Mouse (Mus musculus) C2C12 (cell line): ENCODE data around the gene Gga2. TPM values are rescaled to one million over a fixed set of nuclear protein-coding genes. Genes with fewer than 3 reads are reported as not detected.

ENCODE experiments used
- H3K27me3 ChIP-seq: one replicate; pipeline ENCODE4 v1.6.1; 2011; ENCODE audit not compliant: control insufficient read depth, insufficient read depth, insufficient read length
- H3K36me3 ChIP-seq: one replicate; pipeline ENCODE4 v1.6.1; 2011; ENCODE audit not compliant: control insufficient read depth, insufficient read depth
- H3K4me3 ChIP-seq: one replicate; pipeline ENCODE4 v1.5.1; 2011; ENCODE audit warnings: mild to moderate bottlenecking, control low read depth; ENCODE audit not compliant: poor library complexity, insufficient read depth, severe bottlenecking
- H3K79me2 ChIP-seq: one replicate; pipeline ENCODE4 v1.6.1; 2011; ENCODE audit not compliant: control insufficient read depth, insufficient read depth
- H3K79me3 ChIP-seq: one replicate; pipeline ENCODE4 v1.6.1; 2011; ENCODE audit warnings: low read depth, control low read depth
- H3ac ChIP-seq: one replicate; pipeline ENCODE3; 2011; ENCODE audit warnings: low read depth; ENCODE audit not compliant: control insufficient read depth, insufficient read length
- CEBPB ChIP-seq: IDR thresholded peaks from one replicate; pipeline ENCODE4 v1.6.1; 2011; ENCODE audit warnings: low read depth, mild to moderate bottlenecking, control low read depth, moderate library complexity
- CTCF ChIP-seq: IDR thresholded peaks from one replicate; pipeline ENCODE4 v1.5.1; 2011; ENCODE audit not compliant: control insufficient read depth, insufficient read depth, insufficient read length
- FOSL1 ChIP-seq: IDR thresholded peaks from one replicate; pipeline ENCODE4 v1.8.0; 2011; ENCODE audit warnings: mild to moderate bottlenecking, low read length; ENCODE audit not compliant: poor library complexity, insufficient read depth, severe bottlenecking
- MAX ChIP-seq: IDR thresholded peaks from one replicate; pipeline ENCODE4 v1.6.1; 2011; ENCODE audit warnings: mild to moderate bottlenecking, control low read depth
- MYOD1 ChIP-seq: IDR thresholded peaks from one replicate; pipeline ENCODE4 v1.6.1; 2011; ENCODE audit warnings: low read depth; ENCODE audit not compliant: control insufficient read depth, insufficient read length
- MYOG ChIP-seq: IDR thresholded peaks from one replicate; pipeline ENCODE4 v1.6.1; 2011; ENCODE audit not compliant: control insufficient read depth, insufficient read length; ENCODE audit errors: extremely low read depth
- USF1 ChIP-seq: IDR thresholded peaks from one replicate; pipeline ENCODE4 v1.6.1; 2011; ENCODE audit warnings: low read depth, mild to moderate bottlenecking, control low read depth, moderate library complexity
- polyA plus RNA-seq: library from polyadenylated mRNA; unstranded; fragments of >200 nt; fragmentation: generic; extraction: Trizol; gene quantifications from one replicate; pipeline ENCODE4 v1.2.1, GENCODE M21; 2012; ENCODE audit warnings: missing spikeins

Gene Gga2
- polyA plus RNA-seq, 1 experiment, result 86.2 TPM

GRCm38 (mm10) chr7:122044106-122044505, 23.1 kb upstream of the Gga2 start:
- H3K36me3 ChIP-seq, result peaks cover 10% of the 10 kb centered on the region
- H3K79me3 ChIP-seq, result no peaks in the 10 kb centered on the region
- no peaks in the 10 kb centered on the region for H3K79me2 ChIP-seq
- no peak overlapping the region for H3K4me3 ChIP-seq
- TF ChIP-seq FOSL1 (no peak), USF1 (no peak), MAX (no peak), CTCF (no peak), CEBPB (no peak), MYOD1 (no peak), MYOG (no peak)
- no peaks in the 10 kb centered on the region for H3K27me3 ChIP-seq
- H3ac ChIP-seq, result no peak overlapping the region

GRCm38 (mm10) chr7:122034348-122034747, 13.3 kb upstream of the Gga2 start:
- H3K79me3 ChIP-seq, result no peaks in the 10 kb centered on the region
- H3K4me3 ChIP-seq, result no peak overlapping the region
- no peaks in the 10 kb centered on the region for H3K79me2 ChIP-seq
- TF ChIP-seq CEBPB (no peak), MYOD1 (no peak), FOSL1 (no peak)
- peaks cover 7% of the 10 kb centered on the region for H3K36me3 ChIP-seq
- H3ac ChIP-seq, result no peak overlapping the region
- H3K27me3 ChIP-seq, result no peaks in the 10 kb centered on the region

- no peak for TF ChIP-seq MYOD1
- no peak for TF ChIP-seq FOSL1
- no peak for TF ChIP-seq USF1
- TF ChIP-seq MAX, result no peak
- TF ChIP-seq CEBPB, result no peak
- TF ChIP-seq CTCF, result no peak
- TF ChIP-seq MYOG, result no peak
- H3K79me3 ChIP-seq, result no peaks in the 10 kb centered on the region
- peaks cover 6% of the 10 kb centered on the region for H3K36me3 ChIP-seq
- no peaks in the 10 kb centered on the region for H3K79me2 ChIP-seq
- H3ac ChIP-seq, result no peak overlapping the region
- H3K4me3 ChIP-seq, result no peak overlapping the region
- no peaks in the 10 kb centered on the region for H3K27me3 ChIP-seq
These were observed 12.3 kb upstream of the Gga2 start for GRCm38 (mm10) chr7:122033371-122033770.

GRCm38 (mm10) chr7:122022131-122022530, 1.1 kb upstream of the Gga2 start:
- Histone ChIP-seq H3K4me3 (no peak overlapping the region), H3K79me2 (peaks cover 37% of the 10 kb centered on the region), H3K27me3 (no peaks in the 10 kb centered on the region), H3K79me3 (peaks cover 22% of the 10 kb centered on the region), H3ac (no peak overlapping the region), H3K36me3 (peaks cover 7% of the 10 kb centered on the region)
- TF ChIP-seq FOSL1, result no peak
- TF ChIP-seq MYOD1, result no peak
- no peak for TF ChIP-seq MYOG
- TF ChIP-seq MAX, result no peak
- TF ChIP-seq USF1, result no peak
- no peak for TF ChIP-seq CTCF
- TF ChIP-seq CEBPB, result no peak

GRCm38 (mm10) chr7:122020273-122020666, 752 bp downstream of the Gga2 start:
- Histone ChIP-seq H3K79me3 (peaks cover 29% of the 10 kb centered on the region), H3K4me3 (peak overlapping the region; percentile 60), H3K79me2 (peaks cover 51% of the 10 kb centered on the region), H3K36me3 (peaks cover 8% of the 10 kb centered on the region), H3ac (peak overlapping the region; percentile 71), H3K27me3 (no peaks in the 10 kb centered on the region)
- TF ChIP-seq FOSL1 (no peak), MYOD1 (no peak), CEBPB (no peak), USF1 (no peak), MYOG (no peak), CTCF (no peak), MAX (no peak)

- no peak overlapping the region for H3K4me3 ChIP-seq
- H3K36me3 ChIP-seq, result peaks cover 8% of the 10 kb centered on the region
- no peak overlapping the region for H3ac ChIP-seq
- H3K79me3 ChIP-seq, result peaks cover 34% of the 10 kb centered on the region
- TF ChIP-seq FOSL1 (no peak), USF1 (no peak), MYOG (no peak), MYOD1 (no peak), MAX (no peak), CEBPB (no peak), CTCF (no peak)
- peaks cover 61% of the 10 kb centered on the region for H3K79me2 ChIP-seq
- H3K27me3 ChIP-seq, result no peaks in the 10 kb centered on the region
These were observed 2.0 kb downstream of the Gga2 start for GRCm38 (mm10) chr7:122018978-122019377.
